Mouse (Mus musculus): ENCODE measurements around the gene Ltbp4. TPM values are rescaled to one million over a fixed set of nuclear protein-coding genes. Genes with fewer than 3 reads are reported as not detected.

Ltbp4 gene
- polyA plus RNA-seq, 1 experiment from 2014 or later: 14.3 TPM

- H3K27ac ChIP-seq (ENCODE audit: low read length): no peak overlapping the region
- H3K36me3 ChIP-seq (ENCODE audit: control insufficient read depth, insufficient read depth, low read length): no peaks in the 10 kb centered on the region
- no peaks in the 10 kb centered on the region for H3K4me1 ChIP-seq (ENCODE audit: control insufficient read depth, insufficient read depth, low read length)
- no peak overlapping the region for H3K4me2 ChIP-seq (ENCODE audit: low read length)
- ATAC-seq: no peak
- no peak overlapping the region for H3K4me3 ChIP-seq (ENCODE audit: low read depth, low read length)
- H3K9ac ChIP-seq (ENCODE audit: low read depth, low read length): no peak overlapping the region
- H3K27me3 ChIP-seq (ENCODE audit: control insufficient read depth, insufficient read depth, low read depth, low read length): no peaks in the 10 kb centered on the region
- H3K9me3 ChIP-seq (replicated peaks; ENCODE audit: control insufficient read depth, low read length, poor library complexity, severe bottlenecking): no peaks in the 10 kb centered on the region
- WGBS: 12% methylated on average over 11 of the region's 11 CpGs
These were observed 35.3 kb downstream of the Ltbp4 start for GRCm38 (mm10) chr7:27302172-27302571.

DNA sequence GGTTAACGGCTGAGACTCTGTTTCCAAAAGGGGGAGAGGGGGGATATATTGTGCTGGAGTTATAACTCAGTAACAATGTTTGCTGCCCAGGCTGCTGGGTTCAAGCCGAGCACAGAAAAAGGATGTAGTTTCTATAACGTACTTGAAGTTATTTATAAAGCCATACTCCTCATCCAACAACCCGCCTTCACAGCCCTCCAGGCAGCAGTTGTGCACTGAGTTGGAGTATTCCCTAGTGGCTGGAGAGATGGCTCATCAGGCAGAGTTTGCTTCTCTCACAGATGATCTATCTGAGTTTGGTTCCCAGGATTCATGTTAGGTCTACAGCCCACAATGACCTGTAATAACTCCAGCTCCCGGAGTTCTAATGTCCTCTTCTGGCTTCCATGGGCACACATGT is 36.7 kb downstream of the Ltbp4 start:
- no peak overlapping the region for H3K4me3 ChIP-seq (ENCODE audit: low read depth, low read length)
- 76% methylated on average over 5 of the region's 5 CpGs for WGBS
- no peaks in the 10 kb centered on the region for H3K9me3 ChIP-seq (replicated peaks; ENCODE audit: control insufficient read depth, low read length, poor library complexity, severe bottlenecking)
- no peak overlapping the region for H3K27ac ChIP-seq (ENCODE audit: low read length)
- no peak overlapping the region for H3K4me2 ChIP-seq (ENCODE audit: low read length)
- ATAC-seq: no peak
- no peaks in the 10 kb centered on the region for H3K36me3 ChIP-seq (ENCODE audit: control insufficient read depth, insufficient read depth, low read length)
- H3K4me1 ChIP-seq (ENCODE audit: control insufficient read depth, insufficient read depth, low read length): no peaks in the 10 kb centered on the region
- H3K9ac ChIP-seq (ENCODE audit: low read depth, low read length): no peak overlapping the region
- H3K27me3 ChIP-seq (ENCODE audit: control insufficient read depth, insufficient read depth, low read depth, low read length): no peaks in the 10 kb centered on the region

DNA sequence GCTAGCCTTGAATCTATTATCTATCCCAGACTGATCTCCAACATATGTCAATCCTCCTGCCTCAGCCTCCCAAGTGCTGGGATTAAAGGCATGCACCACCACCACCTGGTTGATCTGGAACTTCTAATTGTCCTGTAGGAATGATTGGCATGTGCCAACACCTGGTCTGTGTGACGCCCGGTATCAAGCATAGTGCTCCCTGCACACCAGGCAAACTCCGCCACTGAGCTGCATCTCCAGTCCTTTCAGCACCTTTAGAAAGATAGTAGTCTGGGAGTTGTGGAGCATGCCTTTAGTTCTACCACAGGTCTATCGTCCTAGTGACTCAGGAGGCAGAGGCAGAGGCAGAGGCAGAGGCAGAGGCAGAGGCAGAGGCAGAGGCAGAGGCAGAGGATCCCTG is 37.1 kb downstream of the Ltbp4 start:
- no peaks in the 10 kb centered on the region for H3K9me3 ChIP-seq (replicated peaks; ENCODE audit: control insufficient read depth, low read length, poor library complexity, severe bottlenecking)
- H3K4me2 ChIP-seq (ENCODE audit: low read length): no peak overlapping the region
- no peak overlapping the region for H3K9ac ChIP-seq (ENCODE audit: low read depth, low read length)
- 89% methylated on average over 4 of the region's 4 CpGs for WGBS
- H3K27me3 ChIP-seq (ENCODE audit: control insufficient read depth, insufficient read depth, low read depth, low read length): no peaks in the 10 kb centered on the region
- H3K4me1 ChIP-seq (ENCODE audit: control insufficient read depth, insufficient read depth, low read length): no peaks in the 10 kb centered on the region
- no peak overlapping the region for H3K4me3 ChIP-seq (ENCODE audit: low read depth, low read length)
- H3K36me3 ChIP-seq (ENCODE audit: control insufficient read depth, insufficient read depth, low read length): no peaks in the 10 kb centered on the region
- ATAC-seq: no peak
- no peak overlapping the region for H3K27ac ChIP-seq (ENCODE audit: low read length)

- Histone ChIP-seq H3K9me3 (replicated peaks; ENCODE audit: control insufficient read depth, low read length, poor library complexity, severe bottlenecking) (no peaks in the 10 kb centered on the region), H3K27me3 (ENCODE audit: control insufficient read depth, insufficient read depth, low read depth, low read length) (no peaks in the 10 kb centered on the region), H3K27ac (ENCODE audit: low read length) (no peak overlapping the region), H3K4me1 (ENCODE audit: control insufficient read depth, insufficient read depth, low read length) (no peaks in the 10 kb centered on the region), H3K36me3 (ENCODE audit: control insufficient read depth, insufficient read depth, low read length) (no peaks in the 10 kb centered on the region), H3K9ac (ENCODE audit: low read depth, low read length) (no peak overlapping the region), H3K4me2 (ENCODE audit: low read length) (no peak overlapping the region), H3K4me3 (ENCODE audit: low read depth, low read length) (no peak overlapping the region)
- ATAC-seq: no peak
- WGBS: 90% methylated on average over 6 of the region's 6 CpGs
These were observed 38.7 kb downstream of the Ltbp4 start for GRCm38 (mm10) chr7:27298816-27299215.

DNA sequence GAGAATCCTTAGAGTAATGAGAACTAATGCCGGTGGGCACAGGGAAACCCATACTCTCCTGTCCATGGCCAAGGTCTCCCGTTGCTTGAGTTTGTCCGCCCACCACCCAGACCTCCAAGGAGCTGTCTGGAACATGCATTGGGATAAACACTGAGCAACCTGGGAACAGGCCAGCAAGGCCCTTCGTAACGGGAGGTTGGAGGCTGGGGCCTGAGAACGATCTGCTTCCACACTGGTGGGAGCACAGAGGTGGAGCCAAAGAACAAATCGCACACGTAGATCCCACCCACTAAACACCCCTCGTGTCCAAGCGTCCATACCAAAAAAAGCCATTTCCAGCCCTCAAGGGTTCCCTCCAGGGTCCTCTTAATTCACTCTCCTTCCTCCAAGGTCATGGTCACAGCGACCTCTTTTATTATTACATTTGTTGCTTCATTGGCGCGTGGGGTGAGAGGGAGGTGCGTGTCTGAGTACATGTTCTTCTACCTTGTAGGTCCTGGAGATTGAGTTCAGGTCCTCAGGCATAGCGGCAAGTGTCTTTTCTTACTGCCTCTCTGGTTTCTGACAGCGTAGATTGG is 39.4 kb downstream of the Ltbp4 start:
- Histone ChIP-seq H3K9me3 (replicated peaks; ENCODE audit: control insufficient read depth, low read length, poor library complexity, severe bottlenecking) (no peaks in the 10 kb centered on the region), H3K36me3 (ENCODE audit: control insufficient read depth, insufficient read depth, low read length) (no peaks in the 10 kb centered on the region), H3K27me3 (ENCODE audit: control insufficient read depth, insufficient read depth, low read depth, low read length) (no peaks in the 10 kb centered on the region), H3K4me3 (ENCODE audit: low read depth, low read length) (no peak overlapping the region), H3K4me2 (ENCODE audit: low read length) (no peak overlapping the region), H3K9ac (ENCODE audit: low read depth, low read length) (no peak overlapping the region), H3K27ac (ENCODE audit: low read length) (no peak overlapping the region), H3K4me1 (ENCODE audit: control insufficient read depth, insufficient read depth, low read length) (no peaks in the 10 kb centered on the region)
- WGBS: 90% methylated on average over 16 of the region's 16 CpGs
- ATAC-seq: no peak

GRCm38 (mm10) chr7:27296518-27296917 is 41.0 kb downstream of the Ltbp4 start:
- Histone ChIP-seq H3K9me3 (replicated peaks; ENCODE audit: control insufficient read depth, low read length, poor library complexity, severe bottlenecking) (no peaks in the 10 kb centered on the region), H3K36me3 (ENCODE audit: control insufficient read depth, insufficient read depth, low read length) (no peaks in the 10 kb centered on the region), H3K27ac (ENCODE audit: low read length) (no peak overlapping the region), H3K4me1 (ENCODE audit: control insufficient read depth, insufficient read depth, low read length) (no peaks in the 10 kb centered on the region), H3K9ac (ENCODE audit: low read depth, low read length) (no peak overlapping the region), H3K27me3 (ENCODE audit: control insufficient read depth, insufficient read depth, low read depth, low read length) (no peaks in the 10 kb centered on the region), H3K4me2 (ENCODE audit: low read length) (no peak overlapping the region), H3K4me3 (ENCODE audit: low read depth, low read length) (no peak overlapping the region)
- ATAC-seq: no peak
- 92% methylated on average over 4 of the region's 4 CpGs for WGBS

GRCm38 (mm10) chr7:27295956-27296355 is 41.5 kb downstream of the Ltbp4 start:
- no peak overlapping the region for H3K27ac ChIP-seq (ENCODE audit: low read length)
- H3K4me3 ChIP-seq (ENCODE audit: low read depth, low read length): no peak overlapping the region
- ATAC-seq: no peak
- no peaks in the 10 kb centered on the region for H3K4me1 ChIP-seq (ENCODE audit: control insufficient read depth, insufficient read depth, low read length)
- no peaks in the 10 kb centered on the region for H3K27me3 ChIP-seq (ENCODE audit: control insufficient read depth, insufficient read depth, low read depth, low read length)
- H3K36me3 ChIP-seq (ENCODE audit: control insufficient read depth, insufficient read depth, low read length): no peaks in the 10 kb centered on the region
- H3K9me3 ChIP-seq (replicated peaks; ENCODE audit: control insufficient read depth, low read length, poor library complexity, severe bottlenecking): no peaks in the 10 kb centered on the region
- 88% methylated on average over 4 of the region's 4 CpGs for WGBS
- no peak overlapping the region for H3K9ac ChIP-seq (ENCODE audit: low read depth, low read length)
- no peak overlapping the region for H3K4me2 ChIP-seq (ENCODE audit: low read length)

DNA sequence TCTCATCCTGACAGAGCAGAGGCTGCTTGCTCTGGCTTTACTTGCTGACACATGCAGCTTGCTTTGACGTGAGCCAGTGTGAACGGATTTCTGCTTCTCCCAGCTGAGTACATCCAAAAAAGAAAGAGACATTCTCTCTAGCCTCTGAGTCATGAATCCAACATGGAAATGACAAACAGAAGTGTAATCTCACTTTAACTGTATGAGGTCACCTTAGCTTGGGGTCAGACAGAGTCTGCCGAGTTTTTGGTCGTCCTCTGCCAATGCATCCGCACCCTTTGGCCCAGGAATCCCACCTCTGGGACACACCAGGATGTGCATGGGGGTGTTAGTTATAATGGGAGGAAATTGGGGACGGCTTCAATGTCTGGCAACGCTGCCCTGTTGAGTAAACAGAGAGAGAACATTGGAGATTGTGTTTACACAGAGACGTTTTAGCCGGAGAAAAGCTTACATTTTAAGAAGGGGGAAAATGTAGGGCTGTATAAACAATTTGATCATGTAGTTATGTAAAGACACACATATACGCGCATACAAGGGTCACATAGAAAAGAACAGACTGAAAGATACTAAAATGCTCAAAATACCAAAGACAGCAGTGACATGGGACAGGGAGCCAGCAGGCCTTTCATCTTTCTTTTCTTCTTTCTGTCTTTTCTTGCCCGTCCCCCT is 45.6 kb downstream of the Ltbp4 start:
- H3K9ac ChIP-seq (ENCODE audit: low read depth, low read length): no peak overlapping the region
- no peaks in the 10 kb centered on the region for H3K4me1 ChIP-seq (ENCODE audit: control insufficient read depth, insufficient read depth, low read length)
- H3K4me3 ChIP-seq (ENCODE audit: low read depth, low read length): no peak overlapping the region
- H3K9me3 ChIP-seq (replicated peaks; ENCODE audit: control insufficient read depth, low read length, poor library complexity, severe bottlenecking): no peaks in the 10 kb centered on the region
- ATAC-seq: no peak
- H3K27ac ChIP-seq (ENCODE audit: low read length): no peak overlapping the region
- no peaks in the 10 kb centered on the region for H3K27me3 ChIP-seq (ENCODE audit: control insufficient read depth, insufficient read depth, low read depth, low read length)
- WGBS: 77% methylated on average over 12 of the region's 12 CpGs
- no peak overlapping the region for H3K4me2 ChIP-seq (ENCODE audit: low read length)
- H3K36me3 ChIP-seq (ENCODE audit: control insufficient read depth, insufficient read depth, low read length): no peaks in the 10 kb centered on the region

DNA sequence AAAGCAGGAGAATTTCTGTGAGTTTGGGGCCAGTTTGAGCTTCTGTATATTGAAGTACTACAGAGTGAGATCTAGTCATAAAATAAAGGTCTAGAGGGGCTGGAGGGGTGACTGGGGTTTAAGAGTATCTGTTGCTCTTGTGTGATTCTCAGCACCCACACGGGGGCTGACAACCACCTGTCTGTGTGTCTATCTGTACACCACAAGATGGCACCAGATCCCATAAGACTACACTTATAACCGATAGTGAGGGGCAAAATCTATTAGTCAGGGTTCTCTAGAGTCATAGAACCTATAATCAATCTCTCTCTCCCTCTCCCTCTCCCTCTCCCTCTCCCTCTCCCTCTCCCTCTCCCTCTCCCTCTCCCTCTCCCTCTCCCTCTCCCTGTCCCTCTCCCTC is 46.9 kb downstream of the Ltbp4 start:
- Histone ChIP-seq H3K9me3 (replicated peaks; ENCODE audit: control insufficient read depth, low read length, poor library complexity, severe bottlenecking) (no peaks in the 10 kb centered on the region), H3K4me2 (ENCODE audit: low read length) (no peak overlapping the region), H3K4me1 (ENCODE audit: control insufficient read depth, insufficient read depth, low read length) (no peaks in the 10 kb centered on the region), H3K27ac (ENCODE audit: low read length) (no peak overlapping the region), H3K4me3 (ENCODE audit: low read depth, low read length) (no peak overlapping the region), H3K9ac (ENCODE audit: low read depth, low read length) (no peak overlapping the region), H3K36me3 (ENCODE audit: control insufficient read depth, insufficient read depth, low read length) (no peaks in the 10 kb centered on the region), H3K27me3 (ENCODE audit: control insufficient read depth, insufficient read depth, low read depth, low read length) (no peaks in the 10 kb centered on the region)
- WGBS: 68% methylated on average over 2 of the region's 2 CpGs
- ATAC-seq: no peak

Data from midbrain, embryonic 16.5 days (tissue).